Mouse (Mus musculus) neural tube, embryonic 12.5 days (tissue): Measurements from ENCODE around the gene Tifab. TPM values are rescaled to one million over a fixed set of nuclear protein-coding genes. Genes with fewer than 3 reads are reported as not detected.

ENCODE experiments used
- ATAC-seq: fragments of 200-750 bp; cut with Nextera tagmentation; 2 replicates; pipeline ENCODE4 v1.8.0; 2017; ENCODE audit warnings: low read depth, mild to moderate bottlenecking, moderate TSS enrichment, moderate library complexity; ENCODE audit not compliant: low FRiP score
- H3K27ac ChIP-seq: fragments of 300-500 bp; sonication (generic); 2 replicates; pipeline ENCODE4 v1.5.1; 2016
- H3K27me3 ChIP-seq: fragments of 300-500 bp; sonication (generic); replicated peaks from 2 replicates; pipeline ENCODE4 v1.6.1; 2016; ENCODE audit warnings: mild to moderate bottlenecking
- H3K36me3 ChIP-seq: fragments of 300-500 bp; sonication (generic); 2 replicates; pipeline ENCODE4 v1.6.1; 2016; ENCODE audit warnings: mild to moderate bottlenecking
- H3K4me1 ChIP-seq: fragments of 300-500 bp; sonication (generic); 2 replicates; pipeline ENCODE4 v1.6.1; 2016
- H3K4me2 ChIP-seq: fragments of 300-500 bp; sonication (generic); replicated peaks from 2 replicates; pipeline ENCODE4 v1.6.1; 2016; ENCODE audit warnings: mild to moderate bottlenecking
- H3K4me3 ChIP-seq: fragments of 300-500 bp; sonication (generic); 2 replicates; pipeline ENCODE4 v1.5.1; 2016
- H3K9ac ChIP-seq: fragments of 300-500 bp; sonication (generic); 2 replicates; pipeline ENCODE4 v1.6.1; 2016; ENCODE audit warnings: mild to moderate bottlenecking
- H3K9me3 ChIP-seq: fragments of 300-500 bp; sonication (generic); 2 replicates; pipeline ENCODE4 v1.6.1; 2016; ENCODE audit warnings: mild to moderate bottlenecking
- WGBS: fragments of 180-500 bp; shearing (Covaris S2); methylation state at CpG from one replicate; pipeline ENCODE4 v1.1.7; 2016; 5-methylcytosine and 5-hydroxymethylcytosine counted together
- polyA plus RNA-seq: library from polyadenylated mRNA; unstranded; fragments of >200 nt; fragmentation: Nextera tagmentation; extraction: Ambion mirVana; gene quantifications from 2 replicates; pipeline ENCODE4 v1.2.1, GENCODE M21; 2016

Tifab gene
- polyA plus RNA-seq, 1 experiment from 2014 or later = 1.4 TPM

DNA sequence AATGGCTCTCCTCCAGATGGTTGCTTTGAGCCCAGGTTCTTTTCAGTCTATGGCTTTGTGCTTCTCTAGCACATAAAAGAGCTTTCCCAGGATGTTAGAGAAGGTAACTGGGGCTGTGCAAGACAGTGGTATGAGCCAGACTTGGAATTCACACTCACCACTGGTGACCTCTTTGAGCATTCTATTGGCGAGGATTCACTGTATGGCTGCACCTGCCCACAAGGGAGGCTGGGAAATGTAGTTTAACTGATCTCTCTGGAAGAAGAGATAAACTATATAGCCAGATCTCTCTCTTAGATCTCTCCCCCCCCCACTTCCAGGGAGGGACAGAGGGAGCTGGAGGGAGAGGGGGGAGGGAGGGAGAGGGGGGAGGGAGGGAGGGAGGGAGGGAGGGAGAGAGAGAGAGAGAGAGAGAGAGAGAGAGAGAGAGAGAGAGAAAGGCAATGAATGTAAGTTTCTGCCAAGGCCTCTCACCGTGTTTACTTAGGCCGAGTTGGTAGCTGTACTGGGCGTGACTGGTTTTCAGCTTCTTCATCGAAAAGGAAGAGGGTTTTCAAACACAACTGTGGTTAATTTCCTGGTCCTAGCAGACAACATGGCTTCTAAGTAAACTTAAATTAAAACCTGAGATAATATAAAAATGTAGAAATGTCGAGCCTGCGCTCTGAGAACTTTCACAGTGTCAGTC is 25.8 kb downstream of the Tifab start:
- ATAC-seq = no peak
- Histone ChIP-seq H3K4me3 (no peak overlapping the region), H3K4me2 (no peak overlapping the region), H3K9ac (no peak overlapping the region), H3K4me1 (no peaks in the 10 kb centered on the region), H3K27ac (no peak overlapping the region), H3K27me3 (no peaks in the 10 kb centered on the region), H3K9me3 (no peaks in the 10 kb centered on the region), H3K36me3 (no peaks in the 10 kb centered on the region)
- 73% methylated on average over 7 of the region's 7 CpGs for WGBS

DNA sequence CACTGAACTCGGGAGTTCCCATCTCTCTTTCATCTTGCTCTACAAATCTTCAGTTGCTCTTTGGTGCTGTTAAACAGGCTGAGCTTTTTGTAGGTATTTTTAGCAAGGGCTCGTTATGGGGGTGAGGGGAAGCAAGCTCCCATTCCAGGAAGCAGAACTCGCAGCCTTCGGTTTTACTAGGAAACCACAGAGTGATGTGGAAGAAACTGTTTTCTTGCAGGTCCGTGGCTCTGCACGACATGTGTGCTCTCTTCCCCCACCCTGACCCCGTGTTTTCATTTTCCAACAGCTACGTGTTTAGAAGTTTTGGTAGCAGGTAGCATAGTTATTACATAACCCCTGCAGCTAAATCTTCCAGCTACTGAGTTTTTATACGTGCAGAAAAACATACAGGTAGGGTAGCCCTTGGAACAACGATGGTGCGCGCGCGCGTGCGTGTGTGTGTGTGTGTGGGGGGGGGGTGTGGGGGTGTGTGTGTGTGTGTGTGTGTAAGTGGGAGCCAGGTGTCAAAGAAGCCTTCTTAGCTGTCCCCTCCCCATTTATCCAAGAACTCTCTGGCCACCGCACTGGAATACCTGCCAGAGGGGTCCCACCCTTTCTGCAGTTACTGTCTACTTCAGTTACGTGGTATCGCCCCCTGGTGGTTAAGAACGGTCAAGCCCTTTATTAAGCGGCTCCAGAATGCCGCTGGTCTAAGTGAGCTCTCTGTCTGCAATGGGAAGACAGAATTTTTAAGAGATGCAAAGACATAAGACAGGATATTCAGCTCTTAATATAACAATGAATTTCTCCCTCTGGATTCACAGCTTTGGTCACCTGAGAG is 27.1 kb downstream of the Tifab start:
- ATAC-seq = 0 out of 2 replicates have a peak, but pooled peaks have one; percentile 41
- Histone ChIP-seq H3K27ac (no peak overlapping the region), H3K27me3 (no peaks in the 10 kb centered on the region), H3K4me2 (no peak overlapping the region), H3K4me3 (no peak overlapping the region), H3K9ac (no peak overlapping the region), H3K36me3 (no peaks in the 10 kb centered on the region), H3K4me1 (no peaks in the 10 kb centered on the region), H3K9me3 (no peaks in the 10 kb centered on the region)
- WGBS = 54% methylated on average over 22 of the region's 22 CpGs

DNA sequence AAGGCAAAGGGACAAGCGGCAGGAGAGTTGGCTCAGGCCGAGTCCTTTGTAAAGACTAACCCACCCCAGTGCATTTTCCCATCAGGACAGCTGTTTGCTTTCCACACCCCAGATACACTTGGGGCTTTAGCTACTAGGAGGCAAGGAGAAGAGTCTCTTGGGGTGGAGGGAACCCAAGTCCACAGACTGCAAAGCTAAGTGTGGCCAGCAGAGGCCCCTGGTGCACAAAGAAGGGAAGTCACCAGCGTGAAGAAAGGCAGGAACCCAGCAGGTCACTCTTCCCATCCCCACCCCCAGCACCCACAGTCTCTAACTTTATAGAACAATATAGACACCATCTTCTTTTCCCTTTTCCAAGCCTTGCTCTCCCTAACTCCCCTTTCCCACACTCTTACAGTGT is 33.2 kb downstream of the Tifab start:
- Histone ChIP-seq H3K9me3 (no peaks in the 10 kb centered on the region), H3K4me2 (no peak overlapping the region), H3K4me1 (peaks cover 9% of the 10 kb centered on the region), H3K27ac (no peak overlapping the region), H3K36me3 (no peaks in the 10 kb centered on the region), H3K9ac (no peak overlapping the region), H3K4me3 (no peak overlapping the region), H3K27me3 (no peaks in the 10 kb centered on the region)
- 34% methylated on average over 3 of the region's 3 CpGs for WGBS
- no peak for ATAC-seq

DNA sequence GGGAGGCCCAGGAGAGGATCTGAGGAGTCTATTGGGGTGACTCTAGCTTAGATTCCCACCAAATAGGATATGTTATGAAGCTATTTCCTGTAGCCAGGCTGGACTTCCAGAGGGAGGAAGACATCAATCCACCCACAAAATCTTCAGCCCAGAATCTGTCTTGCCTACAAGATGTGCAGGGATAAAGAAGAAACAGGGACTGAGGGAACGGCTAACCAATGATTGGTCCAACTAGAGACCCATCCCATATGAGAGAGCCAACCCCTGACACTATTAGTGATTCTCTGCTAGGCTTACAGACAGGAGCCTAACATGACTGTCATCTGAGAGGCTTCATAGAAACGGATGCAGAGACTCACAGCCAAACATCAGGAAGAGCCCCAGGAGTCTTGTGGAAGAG is 34.7 kb downstream of the Tifab start:
- peaks cover 9% of the 10 kb centered on the region for H3K4me1 ChIP-seq
- H3K27me3 ChIP-seq = no peaks in the 10 kb centered on the region
- H3K4me3 ChIP-seq = no peak overlapping the region
- H3K4me2 ChIP-seq = no peak overlapping the region
- no peaks in the 10 kb centered on the region for H3K36me3 ChIP-seq
- no peak overlapping the region for H3K9ac ChIP-seq
- no peak for ATAC-seq
- H3K27ac ChIP-seq = no peak overlapping the region
- no peaks in the 10 kb centered on the region for H3K9me3 ChIP-seq
- 58% methylated on average over 2 of the region's 2 CpGs for WGBS

DNA sequence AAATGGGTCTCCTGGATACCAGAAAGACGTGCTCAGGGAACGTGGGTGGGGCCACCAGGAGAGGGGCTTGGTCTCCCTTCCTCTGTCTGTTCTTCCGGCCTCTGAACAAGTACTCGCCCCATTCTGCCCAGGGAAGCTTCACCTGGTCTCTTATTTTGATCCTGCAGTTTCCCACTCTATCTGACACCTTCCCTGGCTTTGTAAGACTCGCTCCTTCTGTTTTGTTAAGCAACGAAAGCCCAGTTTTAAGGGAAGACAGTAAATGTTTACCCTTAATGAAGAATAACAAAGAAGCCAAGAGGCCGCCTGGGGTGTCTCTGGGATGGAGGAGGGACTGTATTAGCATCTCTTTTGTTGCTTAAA is 35.6 kb downstream of the Tifab start:
- no peak for ATAC-seq
- H3K4me1 ChIP-seq = peaks cover 9% of the 10 kb centered on the region
- 3% methylated on average over 7 of the region's 7 CpGs for WGBS
- H3K4me3 ChIP-seq = no peak overlapping the region
- no peak overlapping the region for H3K27ac ChIP-seq
- H3K4me2 ChIP-seq = 0 out of 2 replicates have a peak overlapping the region, but pooled peaks have one; percentile 10
- no peaks in the 10 kb centered on the region for H3K36me3 ChIP-seq
- H3K9ac ChIP-seq = no peak overlapping the region
- no peaks in the 10 kb centered on the region for H3K9me3 ChIP-seq
- H3K27me3 ChIP-seq = no peaks in the 10 kb centered on the region

DNA sequence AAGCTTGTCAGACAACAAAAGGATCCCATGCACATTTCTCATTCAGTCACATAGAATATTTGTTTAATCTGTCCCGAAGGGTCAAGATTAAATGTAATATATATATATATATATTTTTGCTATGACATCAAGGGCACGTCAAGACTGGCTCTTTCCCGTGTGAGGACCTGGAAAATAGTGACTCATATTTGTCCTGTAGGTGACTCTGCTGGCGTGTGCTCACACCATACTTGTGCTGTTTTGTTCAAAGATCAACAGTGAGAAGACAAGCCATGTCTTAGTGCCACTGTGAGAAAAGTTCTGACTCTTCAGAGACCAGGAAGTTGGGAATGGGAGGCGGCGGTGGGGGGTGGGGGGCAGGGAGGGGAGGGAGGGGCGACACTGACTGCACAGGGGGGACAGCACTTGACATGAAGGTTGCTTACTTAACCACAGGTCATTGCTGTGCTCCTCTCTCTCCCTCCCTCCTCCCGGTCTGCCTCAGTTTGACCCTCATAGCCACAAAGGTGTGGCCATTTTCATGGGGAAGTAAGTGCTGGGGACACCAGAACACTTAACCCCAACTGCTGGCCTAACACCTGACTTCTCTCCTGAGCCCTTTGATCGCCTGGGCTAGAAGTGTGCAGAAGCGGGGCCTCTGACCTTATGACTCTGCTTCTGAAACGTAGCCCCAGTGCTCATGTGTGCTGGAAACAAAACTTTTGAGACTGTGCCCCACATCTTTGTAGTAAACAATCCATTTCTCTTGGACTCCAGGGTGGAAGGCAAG is 36.1 kb downstream of the Tifab start:
- Histone ChIP-seq H3K9me3 (no peaks in the 10 kb centered on the region), H3K4me1 (peaks cover 9% of the 10 kb centered on the region), H3K4me2 (0 out of 2 replicates have a peak overlapping the region, but pooled peaks have one; percentile 10), H3K9ac (no peak overlapping the region), H3K27ac (no peak overlapping the region), H3K27me3 (no peaks in the 10 kb centered on the region), H3K4me3 (no peak overlapping the region), H3K36me3 (no peaks in the 10 kb centered on the region)
- 29% methylated on average over 10 of the region's 11 CpGs for WGBS
- ATAC-seq = no peak

DNA sequence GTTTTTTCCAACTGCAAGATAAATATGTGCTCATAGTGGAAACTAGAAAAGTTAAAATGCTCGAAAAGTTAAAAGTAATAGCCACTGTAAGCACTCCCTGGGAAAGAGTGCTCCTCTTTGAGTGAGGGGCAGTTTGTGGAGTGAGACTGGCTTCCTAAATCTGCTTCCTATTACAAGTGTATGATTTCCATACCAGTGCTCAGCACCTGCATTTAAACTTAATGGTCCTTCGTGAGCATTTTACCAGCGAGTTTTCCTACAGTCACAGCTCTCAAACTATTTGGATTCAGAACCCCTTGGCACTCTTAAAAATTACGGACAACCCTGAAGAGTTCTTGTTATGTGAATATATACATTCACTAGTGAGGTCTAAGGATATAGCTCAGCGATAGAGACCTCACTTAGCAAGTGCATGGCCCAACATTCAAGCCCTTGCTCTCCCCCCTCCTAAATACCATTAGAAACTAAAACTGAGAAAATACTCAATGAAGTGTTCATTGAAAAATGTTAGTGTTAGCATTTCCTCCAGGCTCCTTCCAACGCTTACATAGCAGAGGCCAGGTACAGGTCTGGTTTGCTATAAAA is 39.4 kb downstream of the Tifab start:
- H3K27ac ChIP-seq = no peak overlapping the region
- no peaks in the 10 kb centered on the region for H3K36me3 ChIP-seq
- no peak overlapping the region for H3K4me2 ChIP-seq
- no peaks in the 10 kb centered on the region for H3K27me3 ChIP-seq
- no peak overlapping the region for H3K4me3 ChIP-seq
- no peak overlapping the region for H3K9ac ChIP-seq
- H3K4me1 ChIP-seq = peaks cover 10% of the 10 kb centered on the region
- no peaks in the 10 kb centered on the region for H3K9me3 ChIP-seq
- ATAC-seq = no peak
- 66% methylated on average over 6 of the region's 6 CpGs for WGBS

DNA sequence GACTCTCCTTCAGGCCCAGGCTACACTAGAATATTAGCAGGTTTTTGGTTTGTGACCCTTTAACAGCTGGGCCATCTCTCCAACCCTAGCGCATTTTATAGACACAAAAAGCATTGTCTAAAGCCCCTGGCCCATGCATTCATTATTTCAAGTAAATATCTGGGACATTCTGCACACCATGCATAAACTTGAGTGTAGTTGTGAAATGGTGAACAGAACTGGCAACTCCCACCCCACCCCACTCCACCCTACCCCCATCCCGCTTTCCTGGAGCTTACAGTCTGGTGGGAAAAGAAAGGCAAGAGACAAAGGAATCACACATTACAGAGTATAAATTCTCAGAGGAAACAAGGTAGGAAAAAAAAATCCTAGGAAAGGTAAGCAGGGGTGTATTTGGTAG is 42.5 kb downstream of the Tifab start, which contains the start of gene H2afy:
H2afy (minus strand) TSS at position 162 of the 400 bp plus-strand sequence.
- H3K36me3 ChIP-seq = no peaks in the 10 kb centered on the region
- 79% methylated on average over 2 of the region's 2 CpGs for WGBS
- H3K4me1 ChIP-seq = peaks cover 21% of the 10 kb centered on the region
- no peak for ATAC-seq
- peak within 1 kb of the TSS; percentile 98 for H3K9ac ChIP-seq
- H3K27me3 ChIP-seq = no peaks in the 10 kb centered on the region
- peak within 1 kb of the TSS; percentile 78 for H3K4me2 ChIP-seq
- H3K27ac ChIP-seq = peak within 1 kb of the TSS; percentile 74
- peak within 1 kb of the TSS; percentile 98 for H3K4me3 ChIP-seq
- no peaks in the 10 kb centered on the region for H3K9me3 ChIP-seq

DNA sequence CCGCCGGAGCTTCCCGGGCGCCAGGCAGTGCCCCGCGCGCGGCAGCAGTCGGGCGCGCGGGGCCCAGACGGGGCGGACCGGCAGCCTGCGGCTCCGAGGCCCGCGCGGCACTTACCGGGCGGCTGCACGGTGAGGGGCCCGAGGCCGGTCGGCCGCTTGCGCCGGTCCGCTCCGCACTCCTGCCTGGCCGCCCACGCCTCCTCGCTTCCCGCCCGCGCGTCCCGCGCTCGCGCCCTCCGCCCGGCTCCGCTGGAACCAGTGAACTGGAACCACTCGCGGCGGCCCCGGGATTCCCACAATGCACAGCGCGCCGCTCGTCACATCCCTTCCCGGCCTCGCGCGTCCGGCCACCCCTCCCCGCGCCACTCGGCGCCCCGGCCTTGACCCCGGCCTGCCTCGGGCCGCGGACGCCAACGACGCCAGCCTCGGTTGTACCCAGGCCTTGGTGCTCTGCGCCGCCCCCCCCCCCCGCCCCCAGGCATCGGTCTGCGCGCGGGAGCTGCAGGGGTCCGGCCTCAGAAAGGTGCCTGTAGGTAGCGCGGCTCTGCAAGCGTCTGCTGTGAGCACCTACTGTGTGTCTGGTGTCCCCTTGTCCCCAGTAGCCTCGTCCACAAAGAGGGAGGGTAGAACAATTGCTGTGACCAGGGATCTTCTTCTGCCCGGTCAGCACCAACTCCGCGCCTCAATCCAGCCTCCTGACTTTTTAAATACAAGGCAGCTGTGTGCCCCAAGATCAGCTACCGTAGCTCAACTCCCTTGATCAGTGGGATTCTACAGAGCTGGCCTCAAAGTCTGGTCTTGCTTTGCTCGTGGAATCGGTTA is 43.2 kb downstream of the Tifab start:
- peak; percentile 87 for ATAC-seq
- no peaks in the 10 kb centered on the region for H3K27me3 ChIP-seq

DNA sequence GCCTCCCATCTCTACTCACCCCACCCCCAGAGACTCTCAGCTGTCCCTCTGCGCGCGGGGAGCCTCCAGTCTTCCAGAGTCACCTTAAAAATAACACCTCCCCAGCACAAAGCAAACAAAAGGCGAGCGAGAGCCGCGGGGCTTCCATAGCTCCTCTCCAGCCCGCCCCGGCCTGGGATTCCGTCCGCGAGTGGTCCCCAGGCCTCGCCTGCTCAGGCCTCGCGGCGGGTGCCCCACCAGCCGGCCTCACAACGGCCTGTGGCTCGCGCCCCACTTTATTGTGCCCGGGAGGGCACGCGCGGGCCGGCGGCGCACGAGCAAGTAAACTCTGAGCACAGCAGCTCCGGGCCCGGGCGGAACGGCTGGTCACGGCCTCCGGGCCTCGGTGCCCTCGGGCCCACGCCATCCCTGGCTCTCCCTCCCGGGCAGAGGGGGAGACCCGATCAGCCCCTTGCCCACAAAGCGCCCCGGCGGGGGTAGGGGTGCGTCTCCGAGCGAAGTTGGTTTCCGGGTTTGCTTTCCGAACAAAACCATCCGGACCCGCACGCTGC is 44.0 kb downstream of the Tifab start:
- Histone ChIP-seq H3K27ac (peak overlapping the region; percentile 74), H3K36me3 (peaks cover 10% of the 10 kb centered on the region; the same call in 1 of the 2 replicates), H3K9me3 (no peaks in the 10 kb centered on the region), H3K27me3 (no peaks in the 10 kb centered on the region), H3K4me1 (peaks cover 21% of the 10 kb centered on the region), H3K9ac (peak overlapping the region; percentile 98), H3K4me3 (peak overlapping the region; percentile 98), H3K4me2 (peak overlapping the region; percentile 78)
- WGBS = under 1% methylated on average over 50 of the region's 50 CpGs
- ATAC-seq = peak; percentile 54

More for the DNA sequence above, 43.2 kb downstream of the Tifab start:
- Histone ChIP-seq H3K9ac (peak overlapping the region; percentile 98), H3K4me2 (peak overlapping the region; percentile 78), H3K27ac (peak overlapping the region; percentile 74), H3K36me3 (peaks cover 2% of the 10 kb centered on the region; the same call in 1 of the 2 replicates), H3K9me3 (no peaks in the 10 kb centered on the region), H3K4me3 (peak overlapping the region; percentile 98), H3K4me1 (peaks cover 21% of the 10 kb centered on the region)
- WGBS = 2% methylated on average over 88 of the region's 89 CpGs

DNA sequence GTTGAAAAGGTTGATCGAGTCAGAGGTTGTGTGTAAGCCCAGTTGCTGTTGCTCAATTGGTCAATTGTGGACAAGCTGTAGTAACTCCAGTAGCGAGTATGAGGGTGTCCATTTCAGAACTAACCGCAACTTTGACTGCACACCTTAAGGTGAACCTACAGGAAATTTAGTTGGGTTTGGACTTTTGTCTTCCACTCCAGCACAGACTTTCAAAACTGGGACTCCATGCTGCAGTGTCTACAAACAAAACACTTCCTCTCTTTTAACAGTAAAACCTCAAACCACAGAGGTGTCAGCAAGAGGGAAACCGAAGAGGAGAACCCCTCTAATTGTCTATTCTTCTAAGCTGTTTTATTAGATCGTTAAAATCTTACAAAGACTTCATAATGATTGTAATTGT is 44.7 kb downstream of the Tifab start:
- Histone ChIP-seq H3K9ac (peak overlapping the region; percentile 98; the same call in 1 of the 2 replicates), H3K27me3 (no peaks in the 10 kb centered on the region), H3K4me3 (peak overlapping the region; percentile 98), H3K36me3 (peaks cover 12% of the 10 kb centered on the region; the same call in 1 of the 2 replicates), H3K27ac (no peak overlapping the region), H3K4me2 (peak overlapping the region; percentile 78), H3K9me3 (no peaks in the 10 kb centered on the region), H3K4me1 (peaks cover 21% of the 10 kb centered on the region)
- ATAC-seq = no peak
- WGBS = 47% methylated on average over 5 of the region's 5 CpGs
